8 mouse cellular contexts compared by ENCODE assay signal in the genomic region with DNA sequence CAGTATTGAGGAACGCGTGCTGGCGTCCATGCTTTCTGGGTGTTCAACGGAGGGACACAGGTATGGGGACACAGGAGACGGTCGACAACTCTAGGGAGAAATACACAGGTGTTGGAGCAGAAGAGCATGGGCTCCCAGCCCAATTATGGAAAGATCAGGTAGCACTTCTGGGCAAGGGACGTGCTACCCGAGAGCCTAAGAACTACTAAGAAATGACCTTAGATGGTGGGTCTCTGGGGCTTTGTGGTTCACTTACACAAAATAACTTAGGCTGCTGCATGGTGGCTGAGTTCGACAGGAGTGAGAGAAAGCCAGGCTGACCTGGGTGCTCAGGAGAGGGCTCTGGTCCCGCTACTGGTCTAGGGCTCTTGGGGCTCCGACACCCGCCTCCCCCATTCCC. TPM values are rescaled to one million over a fixed set of nuclear protein-coding genes. Genes with fewer than 3 reads are reported as not detected.
A peak's percentile ranks its signal among the peaks of the same experiment; 100 is the strongest.
DNase-seq lines count a peak whose midpoint lies in the region; ATAC-seq and TF ChIP-seq lines count a peak whose summit lies in the region.

No protein-coding gene starts in this region.

- no peak for TF ChIP-seq CTCF in bone marrow, adult 2 months (IDR thresholded peaks at IDR 0.05; ENCODE audit: control insufficient read depth, insufficient read depth, low read length)

- peaks cover 13% of the 10 kb centered on the region for H3K4me1 ChIP-seq in heart, embryonic 12.5 days (replicated peaks)
- no peaks in the 10 kb centered on the region for H3K4me1 ChIP-seq in bone marrow, adult 2 months (ENCODE audit: control insufficient read depth, insufficient read depth, low read length)
- peaks cover 20% of the 10 kb centered on the region for H3K4me1 ChIP-seq in hindbrain, embryonic 10.5 days (replicated peaks)
- peaks cover 43% of the 10 kb centered on the region for H3K4me1 ChIP-seq in megakaryocyte, embryonic 14.5 days

- no peak for DNase-seq in heart, adult 11 months
- peak; percentile 8 for DNase-seq in hindbrain, embryonic 10.5 days (ENCODE audit: low spot score)
- no peak for DNase-seq in urinary bladder, postnatal 14 days (ENCODE audit: low spot score)
- no peak for DNase-seq in frontal cortex, postnatal 10 days (ENCODE audit: low spot score in 2 of 2)
- DNase-seq in left cerebral cortex, adult 9 months (ENCODE audit: low spot score in 2 of 2) = no peak

- no peak overlapping the region for H3K27ac ChIP-seq in heart, embryonic 12.5 days (ENCODE audit: poor library complexity, severe bottlenecking)
- H3K27ac ChIP-seq in bone marrow, adult 2 months (ENCODE audit: control insufficient read depth, insufficient read depth, low read depth, low read length, poor library complexity) = peak overlapping the region; percentile 78; the same call in 1 of the 2 replicates
- no peak overlapping the region for H3K27ac ChIP-seq in hindbrain, embryonic 10.5 days

- 19% methylated on average over 12 of the region's 12 CpGs for WGBS in heart, embryonic 12.5 days
- WGBS in bone marrow, adult 2 months = 7% methylated on average over 12 of the region's 12 CpGs
- 22% methylated on average over 12 of the region's 12 CpGs for WGBS in hindbrain, embryonic 10.5 days

- H3K9ac ChIP-seq in heart, embryonic 12.5 days = no peak overlapping the region

- peak overlapping the region; percentile 82 for H3K4me3 ChIP-seq in heart, embryonic 12.5 days
- H3K4me3 ChIP-seq in bone marrow, adult 2 months (replicated peaks; ENCODE audit: control insufficient read depth, low read depth, low read length) = peak overlapping the region; percentile 95
- H3K4me3 ChIP-seq in hindbrain, embryonic 10.5 days = peak overlapping the region; percentile 74
- peak overlapping the region; percentile 92 for H3K4me3 ChIP-seq in megakaryocyte, embryonic 14.5 days (replicated peaks)

- TF ChIP-seq POLR2A in bone marrow, adult 2 months (IDR thresholded peaks at IDR 0.05; ENCODE audit: borderline replicate concordance, control insufficient read depth, low read depth, low read length) = no peak

- peaks cover 17% of the 10 kb centered on the region for H3K27me3 ChIP-seq in heart, embryonic 12.5 days (replicated peaks)
- H3K27me3 ChIP-seq in hindbrain, embryonic 10.5 days (ENCODE audit: insufficient read depth, poor library complexity, severe bottlenecking) = peaks cover 50% of the 10 kb centered on the region
- H3K27me3 ChIP-seq in megakaryocyte, embryonic 14.5 days (replicated peaks) = no peaks in the 10 kb centered on the region

- peak overlapping the region; percentile 99 for H3K4me2 ChIP-seq in heart, embryonic 12.5 days

- no peaks in the 10 kb centered on the region for H3K36me3 ChIP-seq in heart, embryonic 12.5 days
- no peaks in the 10 kb centered on the region for H3K36me3 ChIP-seq in hindbrain, embryonic 10.5 days
- H3K36me3 ChIP-seq in megakaryocyte, embryonic 14.5 days (replicated peaks; ENCODE audit: low read length) = peaks cover 3% of the 10 kb centered on the region

- no peak for ATAC-seq in heart, embryonic 12.5 days (ENCODE audit: insufficient number of reproducible peaks, low FRiP score)

- no peaks in the 10 kb centered on the region for H3K9me3 ChIP-seq in heart, embryonic 12.5 days (replicated peaks)
- H3K9me3 ChIP-seq in hindbrain, embryonic 10.5 days = no peaks in the 10 kb centered on the region
- H3K9me3 ChIP-seq in megakaryocyte, embryonic 14.5 days = peaks cover 4% of the 10 kb centered on the region; the same call in 1 of the 2 replicates

RNA-seq across cellular contexts. Expression of gene Parp14, which starts 0.6 kb away (rescaled TPM):
- 0.60 and 0.72 TPM in 2 replicates for polyA plus RNA-seq in heart, embryonic 12.5 days (2016; fragmentation: Nextera tagmentation; extraction: Ambion mirVana)
- 8.5 and 17.2 TPM in 2 replicates for polyA plus RNA-seq in bone marrow, adult 2 months (2011; ENCODE audit: insufficient read depth, insufficient read length, low replicate concordance, missing spikeins)
- 0.18 and 0.21 TPM in 2 replicates for polyA plus RNA-seq in hindbrain, embryonic 10.5 days (2016; fragmentation: Nextera tagmentation; extraction: Ambion mirVana)
- 1.3 TPM in 1 of 2 replicates, not detected in the other for polyA plus RNA-seq in megakaryocyte, embryonic 14.5 days (2012; ENCODE audit: insufficient read depth, low replicate concordance)
